Mouse (Mus musculus): ENCODE data around the gene Rnasel. TPM values are rescaled to one million over a fixed set of nuclear protein-coding genes. Genes with fewer than 3 reads are reported as not detected.

Gene Rnasel
- polyA plus RNA-seq, 2 experiments = 10.0 to 23.5 TPM

DNA sequence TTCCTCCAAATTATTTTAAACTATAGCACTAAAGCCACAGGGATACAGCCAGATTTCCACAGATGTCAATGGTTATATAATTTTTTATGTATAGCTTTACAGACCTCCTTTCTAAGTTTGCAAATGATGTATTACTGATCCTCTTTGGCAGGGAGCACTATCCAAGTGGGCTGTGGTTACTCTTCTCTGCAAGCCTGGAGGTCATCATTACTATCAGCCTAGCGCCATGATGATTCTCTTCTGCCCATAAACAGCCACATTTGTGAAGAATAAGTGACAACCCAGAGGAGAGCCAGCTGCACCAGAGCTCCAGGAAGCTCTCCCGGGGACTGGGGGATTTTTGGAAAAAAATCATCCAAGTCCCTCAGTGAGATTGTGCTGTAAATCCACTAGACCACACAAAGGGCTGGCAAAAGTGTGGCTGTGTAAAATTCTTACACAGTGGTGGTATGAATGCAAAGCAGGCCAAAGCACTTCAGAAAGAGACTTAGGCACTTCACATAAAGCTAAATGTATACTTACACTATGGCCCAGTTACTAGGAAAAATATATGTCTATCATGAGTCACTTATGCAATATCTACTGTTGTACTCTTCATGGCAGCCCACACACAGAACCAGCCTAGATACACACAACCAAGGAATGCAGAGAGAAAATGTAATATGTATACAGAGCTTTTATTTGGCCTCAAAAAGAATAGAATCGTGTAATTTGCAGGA lies 37.5 kb upstream of the Rnasel start:
- H3K4me1 ChIP-seq (ENCODE audit: control insufficient read depth, insufficient read depth, low read length) = no peaks in the 10 kb centered on the region
- H3K36me3 ChIP-seq (ENCODE audit: control insufficient read depth, insufficient read depth, low read length) = no peaks in the 10 kb centered on the region
- DNase-seq (ENCODE audit: low spot score) = peak; percentile 36
- no peak for TF ChIP-seq POLR2A (IDR thresholded peaks at IDR 0.05; ENCODE audit: borderline replicate concordance, extremely low read depth, insufficient read depth, insufficient read length)
- H3K9ac ChIP-seq (ENCODE audit: low read depth, low read length, severe bottlenecking) = no peak overlapping the region
- no peaks in the 10 kb centered on the region for H3K27me3 ChIP-seq (ENCODE audit: control insufficient read depth, insufficient read depth, low read length)
- WGBS = 63% methylated on average over 3 of the region's 3 CpGs
- no peak overlapping the region for H3K4me3 ChIP-seq (replicated peaks; ENCODE audit: low read length)
- ATAC-seq (ENCODE audit: low FRiP score, low read depth) = peak; percentile 37; the same call in 1 of the 2 replicates
- no peak overlapping the region for H3K27ac ChIP-seq (replicated peaks; ENCODE audit: low read depth, low read length)
- H3K9me3 ChIP-seq (ENCODE audit: control insufficient read depth, low read length) = no peaks in the 10 kb centered on the region
- no peak overlapping the region for H3K4me2 ChIP-seq (replicated peaks; ENCODE audit: low read depth, low read length, severe bottlenecking)

DNA sequence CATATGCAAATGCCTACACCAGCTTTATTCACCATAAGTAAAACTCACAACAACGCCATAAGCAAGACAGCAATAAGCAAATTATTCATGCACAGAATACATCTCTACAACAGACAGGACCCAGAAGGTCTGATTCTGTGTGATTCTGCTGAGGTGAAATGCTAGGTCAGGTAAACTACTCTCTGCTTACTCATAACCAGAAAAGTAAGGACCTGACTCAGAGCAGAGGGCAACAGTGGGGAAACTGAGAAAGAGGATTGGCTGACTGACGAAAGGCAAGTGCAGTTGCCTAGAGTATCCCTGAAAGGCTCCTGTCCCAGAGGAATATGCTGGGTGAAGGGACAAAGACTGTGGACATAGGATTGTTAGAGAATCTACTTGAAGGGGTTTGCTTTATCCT lies 36.6 kb upstream of the Rnasel start:
- Histone ChIP-seq H3K4me3 (replicated peaks; ENCODE audit: low read length) (no peak overlapping the region), H3K9ac (ENCODE audit: low read depth, low read length, severe bottlenecking) (no peak overlapping the region), H3K36me3 (ENCODE audit: control insufficient read depth, insufficient read depth, low read length) (no peaks in the 10 kb centered on the region), H3K27me3 (ENCODE audit: control insufficient read depth, insufficient read depth, low read length) (no peaks in the 10 kb centered on the region), H3K9me3 (ENCODE audit: control insufficient read depth, low read length) (no peaks in the 10 kb centered on the region), H3K4me2 (replicated peaks; ENCODE audit: low read depth, low read length, severe bottlenecking) (no peak overlapping the region), H3K27ac (replicated peaks; ENCODE audit: low read depth, low read length) (no peak overlapping the region), H3K4me1 (ENCODE audit: control insufficient read depth, insufficient read depth, low read length) (no peaks in the 10 kb centered on the region)
- no peak for DNase-seq (ENCODE audit: low spot score)
- no peak for ATAC-seq (ENCODE audit: low FRiP score, low read depth)
- whole genome bisulfite sequencing = 92% methylated on average over 2 of the region's 2 CpGs
- no peak for TF ChIP-seq POLR2A (IDR thresholded peaks at IDR 0.05; ENCODE audit: borderline replicate concordance, extremely low read depth, insufficient read depth, insufficient read length)

DNA sequence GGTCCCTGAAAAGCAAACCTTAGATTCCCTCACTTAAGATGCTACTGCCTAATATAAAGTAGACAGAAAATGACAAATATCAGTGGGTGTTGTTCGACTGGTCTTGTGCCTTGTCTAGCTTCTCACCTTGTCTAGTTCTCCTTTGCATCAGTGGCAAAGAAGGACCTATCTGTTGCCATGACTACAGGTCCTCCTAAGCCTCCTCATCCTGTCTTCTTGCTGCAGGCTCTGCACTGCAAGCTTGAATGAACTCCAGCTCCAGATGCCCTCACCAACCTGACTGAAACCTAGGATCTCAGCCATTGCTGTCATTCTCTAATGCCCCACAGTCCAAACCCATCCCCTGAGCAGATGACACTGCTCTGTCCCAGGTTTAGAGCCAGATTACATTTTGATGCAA lies 31.2 kb upstream of the Rnasel start:
- no peak for DNase-seq (ENCODE audit: low spot score)
- H3K4me3 ChIP-seq (replicated peaks; ENCODE audit: low read length) = no peak overlapping the region
- no peak overlapping the region for H3K4me2 ChIP-seq (replicated peaks; ENCODE audit: low read depth, low read length, severe bottlenecking)
- no peak for ATAC-seq (ENCODE audit: low FRiP score, low read depth)
- H3K4me1 ChIP-seq (ENCODE audit: control insufficient read depth, insufficient read depth, low read length) = no peaks in the 10 kb centered on the region
- no peaks in the 10 kb centered on the region for H3K9me3 ChIP-seq (ENCODE audit: control insufficient read depth, low read length)
- no peaks in the 10 kb centered on the region for H3K36me3 ChIP-seq (ENCODE audit: control insufficient read depth, insufficient read depth, low read length)
- WGBS = 75% methylated on average over 1 of the region's 1 CpGs
- no peak overlapping the region for H3K27ac ChIP-seq (replicated peaks; ENCODE audit: low read depth, low read length)
- no peak for TF ChIP-seq POLR2A (IDR thresholded peaks at IDR 0.05; ENCODE audit: borderline replicate concordance, extremely low read depth, insufficient read depth, insufficient read length)
- H3K27me3 ChIP-seq (ENCODE audit: control insufficient read depth, insufficient read depth, low read length) = no peaks in the 10 kb centered on the region
- no peak overlapping the region for H3K9ac ChIP-seq (ENCODE audit: low read depth, low read length, severe bottlenecking)

DNA sequence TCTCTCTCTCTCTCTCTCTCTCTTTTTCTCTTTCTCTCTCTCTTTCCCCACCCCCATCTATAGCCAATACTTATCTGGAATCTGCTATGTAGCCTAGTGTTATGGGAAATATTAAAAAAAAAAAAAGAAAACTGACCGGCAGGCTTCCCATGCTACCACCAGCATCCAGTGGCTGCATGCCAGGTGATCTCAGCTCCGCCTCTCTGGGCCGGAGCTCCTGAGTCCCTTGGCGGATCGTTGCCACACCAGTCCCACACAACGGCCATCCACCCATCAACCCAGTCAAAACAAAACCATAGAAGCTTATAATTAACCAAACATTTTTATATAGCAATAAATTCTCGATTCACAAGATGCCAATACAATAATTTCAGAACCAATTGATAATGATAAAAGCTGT lies 28.3 kb upstream of the Rnasel start:
- Histone ChIP-seq H3K27me3 (ENCODE audit: control insufficient read depth, insufficient read depth, low read length) (no peaks in the 10 kb centered on the region), H3K4me2 (replicated peaks; ENCODE audit: low read depth, low read length, severe bottlenecking) (no peak overlapping the region), H3K4me1 (ENCODE audit: control insufficient read depth, insufficient read depth, low read length) (no peaks in the 10 kb centered on the region), H3K9me3 (ENCODE audit: control insufficient read depth, low read length) (no peaks in the 10 kb centered on the region), H3K4me3 (replicated peaks; ENCODE audit: low read length) (no peak overlapping the region), H3K9ac (ENCODE audit: low read depth, low read length, severe bottlenecking) (no peak overlapping the region), H3K36me3 (ENCODE audit: control insufficient read depth, insufficient read depth, low read length) (no peaks in the 10 kb centered on the region), H3K27ac (replicated peaks; ENCODE audit: low read depth, low read length) (no peak overlapping the region)
- no peak for TF ChIP-seq POLR2A (IDR thresholded peaks at IDR 0.05; ENCODE audit: borderline replicate concordance, extremely low read depth, insufficient read depth, insufficient read length)
- DNase-seq (ENCODE audit: low spot score) (no peak), ATAC-seq (ENCODE audit: low FRiP score, low read depth) (no peak)
- 70% methylated on average over 7 of the region's 7 CpGs for WGBS

DNA sequence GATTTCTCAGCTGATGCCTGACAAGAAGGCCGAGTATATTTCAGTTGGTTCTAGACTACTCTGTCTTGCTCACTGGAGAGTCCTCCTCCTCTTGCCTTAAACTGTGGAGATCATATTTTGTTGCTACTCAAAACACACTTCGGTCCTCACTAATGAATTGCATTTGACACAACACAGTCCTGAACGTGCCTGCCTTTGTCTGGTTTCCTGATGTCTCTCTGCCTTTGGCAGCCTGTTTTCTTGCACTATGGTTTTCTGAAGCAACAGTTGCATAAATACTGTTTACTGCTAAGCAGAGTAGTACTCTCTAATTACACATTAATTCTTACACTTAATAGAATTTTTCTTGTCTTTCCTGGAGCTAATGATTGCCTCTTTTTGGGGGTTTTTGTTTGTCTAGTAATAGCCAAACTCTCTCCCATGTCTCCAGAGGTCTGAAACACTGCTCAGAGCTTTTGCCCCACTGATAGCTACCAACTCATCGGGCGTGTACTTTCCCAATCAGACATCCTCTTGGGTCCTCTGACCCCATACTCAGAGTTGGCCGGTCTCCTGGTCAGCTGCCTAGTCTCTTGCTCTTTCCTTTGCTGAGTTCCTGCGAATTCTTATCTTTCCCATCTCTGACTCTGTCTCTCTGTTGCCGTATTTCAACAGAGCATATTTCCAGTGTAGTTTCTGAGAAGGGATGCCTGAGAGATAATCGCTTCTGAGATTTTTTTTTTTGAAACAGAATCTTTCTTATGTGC lies 27.5 kb upstream of the Rnasel start:
- TF ChIP-seq POLR2A (IDR thresholded peaks at IDR 0.05; ENCODE audit: borderline replicate concordance, extremely low read depth, insufficient read depth, insufficient read length) = no peak
- H3K27me3 ChIP-seq (ENCODE audit: control insufficient read depth, insufficient read depth, low read length) = no peaks in the 10 kb centered on the region
- H3K9me3 ChIP-seq (ENCODE audit: control insufficient read depth, low read length) = no peaks in the 10 kb centered on the region
- no peak overlapping the region for H3K4me3 ChIP-seq (replicated peaks; ENCODE audit: low read length)
- H3K9ac ChIP-seq (ENCODE audit: low read depth, low read length, severe bottlenecking) = no peak overlapping the region
- no peaks in the 10 kb centered on the region for H3K4me1 ChIP-seq (ENCODE audit: control insufficient read depth, insufficient read depth, low read length)
- no peak overlapping the region for H3K4me2 ChIP-seq (replicated peaks; ENCODE audit: low read depth, low read length, severe bottlenecking)
- H3K36me3 ChIP-seq (ENCODE audit: control insufficient read depth, insufficient read depth, low read length) = no peaks in the 10 kb centered on the region
- WGBS = 85% methylated on average over 9 of the region's 9 CpGs
- DNase-seq (ENCODE audit: low spot score) (no peak), ATAC-seq (ENCODE audit: low FRiP score, low read depth) (no peak)
- no peak overlapping the region for H3K27ac ChIP-seq (replicated peaks; ENCODE audit: low read depth, low read length)
